Mouse (Mus musculus): Measurements from ENCODE around the gene Cenps. TPM values are rescaled to one million over a fixed set of nuclear protein-coding genes. Genes with fewer than 3 reads are reported as not detected.

Gene Cenps
- polyA plus RNA-seq, 1 experiment, result 32.5 TPM

DNA sequence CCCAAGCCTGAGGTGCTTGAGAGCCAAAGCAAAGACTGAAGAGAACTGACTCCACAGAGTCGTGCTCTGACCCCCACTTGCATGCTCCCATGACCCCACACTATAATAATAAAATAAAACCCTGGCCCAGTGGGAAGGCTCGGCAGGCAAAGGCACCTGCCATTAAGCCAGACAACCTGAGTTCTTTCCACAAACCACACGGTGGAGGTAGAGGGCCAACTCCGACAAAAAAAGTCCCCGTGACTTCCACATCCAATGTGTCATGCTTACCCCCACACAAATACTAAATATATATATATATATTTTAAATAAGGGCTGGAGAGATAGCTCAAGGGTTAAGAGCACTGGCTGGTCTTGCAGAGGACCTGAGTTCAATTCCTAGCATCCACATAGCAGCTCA lies 26.7 kb upstream of the Cenps start:
- peak overlapping the region; percentile 11 for H3K4me3 ChIP-seq (ENCODE audit: insufficient read depth, poor library complexity, severe bottlenecking)
- H3K36me3 ChIP-seq (ENCODE audit: control insufficient read depth, insufficient read depth), result peaks cover 66% of the 10 kb centered on the region
- peaks cover 58% of the 10 kb centered on the region for H3K79me3 ChIP-seq (ENCODE audit: low read depth)
- TF ChIP-seq MAX (IDR thresholded peaks at IDR 0.05) (no peak), CEBPB (IDR thresholded peaks at IDR 0.05; ENCODE audit: low read depth) (no peak), CTCF (IDR thresholded peaks at IDR 0.05; ENCODE audit: control insufficient read depth, insufficient read depth, insufficient read length) (no peak), MYOG (IDR thresholded peaks at IDR 0.05; ENCODE audit: control insufficient read depth, extremely low read depth, insufficient read length) (no peak)
- no peak overlapping the region for H3ac ChIP-seq (ENCODE audit: control insufficient read depth, insufficient read length, low read depth)
- H3K27me3 ChIP-seq (ENCODE audit: control insufficient read depth, insufficient read depth, insufficient read length), result no peaks in the 10 kb centered on the region
- peaks cover 71% of the 10 kb centered on the region for H3K79me2 ChIP-seq (ENCODE audit: control insufficient read depth, insufficient read depth)

GRCm38 (mm10) chr4:149163196-149163595 lies 25.8 kb upstream of the Cenps start:
- TF ChIP-seq CEBPB (IDR thresholded peaks at IDR 0.05; ENCODE audit: low read depth) (no peak), MYOG (IDR thresholded peaks at IDR 0.05; ENCODE audit: control insufficient read depth, extremely low read depth, insufficient read length) (no peak), USF1 (IDR thresholded peaks at IDR 0.05; ENCODE audit: low read depth) (no peak), MYOD1 (IDR thresholded peaks at IDR 0.05; ENCODE audit: control insufficient read depth, insufficient read length, low read depth) (no peak)
- Histone ChIP-seq H3K79me2 (ENCODE audit: control insufficient read depth, insufficient read depth) (peaks cover 80% of the 10 kb centered on the region), H3K79me3 (ENCODE audit: low read depth) (peaks cover 58% of the 10 kb centered on the region), H3K36me3 (ENCODE audit: control insufficient read depth, insufficient read depth) (peaks cover 75% of the 10 kb centered on the region), H3ac (ENCODE audit: control insufficient read depth, insufficient read length, low read depth) (no peak overlapping the region), H3K4me3 (ENCODE audit: insufficient read depth, poor library complexity, severe bottlenecking) (no peak overlapping the region), H3K27me3 (ENCODE audit: control insufficient read depth, insufficient read depth, insufficient read length) (no peaks in the 10 kb centered on the region)

- no peaks in the 10 kb centered on the region for H3K27me3 ChIP-seq (ENCODE audit: control insufficient read depth, insufficient read depth, insufficient read length)
- no peak overlapping the region for H3K4me3 ChIP-seq (ENCODE audit: insufficient read depth, poor library complexity, severe bottlenecking)
- H3ac ChIP-seq (ENCODE audit: control insufficient read depth, insufficient read length, low read depth), result no peak overlapping the region
- peaks cover 64% of the 10 kb centered on the region for H3K79me2 ChIP-seq (ENCODE audit: control insufficient read depth, insufficient read depth)
- no peak for TF ChIP-seq FOSL1 (IDR thresholded peaks at IDR 0.05; ENCODE audit: insufficient read depth, low read length, poor library complexity, severe bottlenecking)
- TF ChIP-seq CEBPB (IDR thresholded peaks at IDR 0.05; ENCODE audit: low read depth), result peak; percentile 34
- TF ChIP-seq MYOG (IDR thresholded peaks at IDR 0.05; ENCODE audit: control insufficient read depth, extremely low read depth, insufficient read length), result no peak
- no peak for TF ChIP-seq MAX (IDR thresholded peaks at IDR 0.05)
- peaks cover 96% of the 10 kb centered on the region for H3K36me3 ChIP-seq (ENCODE audit: control insufficient read depth, insufficient read depth)
- peaks cover 60% of the 10 kb centered on the region for H3K79me3 ChIP-seq (ENCODE audit: low read depth)
Measured at GRCm38 (mm10) chr4:149161166-149161565, 23.7 kb upstream of the Cenps start.

GRCm38 (mm10) chr4:149159891-149160290 lies 22.5 kb upstream of the Cenps start:
- H3K79me3 ChIP-seq (ENCODE audit: low read depth), result peaks cover 47% of the 10 kb centered on the region
- H3K36me3 ChIP-seq (ENCODE audit: control insufficient read depth, insufficient read depth), result peaks cover 99% of the 10 kb centered on the region
- no peak overlapping the region for H3ac ChIP-seq (ENCODE audit: control insufficient read depth, insufficient read length, low read depth)
- H3K27me3 ChIP-seq (ENCODE audit: control insufficient read depth, insufficient read depth, insufficient read length), result no peaks in the 10 kb centered on the region
- TF ChIP-seq FOSL1 (IDR thresholded peaks at IDR 0.05; ENCODE audit: insufficient read depth, low read length, poor library complexity, severe bottlenecking), result no peak
- no peak for TF ChIP-seq MYOG (IDR thresholded peaks at IDR 0.05; ENCODE audit: control insufficient read depth, extremely low read depth, insufficient read length)
- no peak for TF ChIP-seq MYOD1 (IDR thresholded peaks at IDR 0.05; ENCODE audit: control insufficient read depth, insufficient read length, low read depth)
- TF ChIP-seq MAX (IDR thresholded peaks at IDR 0.05), result no peak
- TF ChIP-seq CEBPB (IDR thresholded peaks at IDR 0.05; ENCODE audit: low read depth), result no peak
- no peak for TF ChIP-seq USF1 (IDR thresholded peaks at IDR 0.05; ENCODE audit: low read depth)
- no peak for TF ChIP-seq CTCF (IDR thresholded peaks at IDR 0.05; ENCODE audit: control insufficient read depth, insufficient read depth, insufficient read length)
- H3K4me3 ChIP-seq (ENCODE audit: insufficient read depth, poor library complexity, severe bottlenecking), result no peak overlapping the region
- peaks cover 51% of the 10 kb centered on the region for H3K79me2 ChIP-seq (ENCODE audit: control insufficient read depth, insufficient read depth)

DNA sequence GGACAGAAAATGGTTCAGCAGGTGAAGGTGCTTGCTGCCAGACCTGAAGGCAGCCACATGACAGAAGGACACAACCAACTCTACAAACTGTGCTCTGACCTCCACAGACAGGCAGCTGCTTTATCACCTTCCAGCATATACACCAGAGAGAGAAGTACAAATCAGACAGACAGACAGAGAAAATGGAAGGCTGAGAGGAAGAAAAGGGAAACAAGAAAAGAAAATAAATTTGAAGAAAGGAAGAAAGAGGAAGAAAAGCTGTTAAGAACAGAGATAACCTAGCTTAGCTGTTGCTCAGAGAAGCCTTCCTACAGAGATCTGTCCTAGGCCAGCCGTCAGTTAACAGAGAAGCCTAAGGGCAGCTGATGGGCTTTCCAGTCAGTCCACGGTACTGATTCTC lies 21.8 kb upstream of the Cenps start:
- Histone ChIP-seq H3K4me3 (ENCODE audit: insufficient read depth, poor library complexity, severe bottlenecking) (no peak overlapping the region), H3K36me3 (ENCODE audit: control insufficient read depth, insufficient read depth) (peaks cover 99% of the 10 kb centered on the region), H3K79me2 (ENCODE audit: control insufficient read depth, insufficient read depth) (peaks cover 44% of the 10 kb centered on the region), H3K79me3 (ENCODE audit: low read depth) (peaks cover 40% of the 10 kb centered on the region), H3K27me3 (ENCODE audit: control insufficient read depth, insufficient read depth, insufficient read length) (no peaks in the 10 kb centered on the region), H3ac (ENCODE audit: control insufficient read depth, insufficient read length, low read depth) (no peak overlapping the region)
- TF ChIP-seq CEBPB (IDR thresholded peaks at IDR 0.05; ENCODE audit: low read depth) (no peak), MAX (IDR thresholded peaks at IDR 0.05) (no peak), FOSL1 (IDR thresholded peaks at IDR 0.05; ENCODE audit: insufficient read depth, low read length, poor library complexity, severe bottlenecking) (no peak), MYOG (IDR thresholded peaks at IDR 0.05; ENCODE audit: control insufficient read depth, extremely low read depth, insufficient read length) (no peak), CTCF (IDR thresholded peaks at IDR 0.05; ENCODE audit: control insufficient read depth, insufficient read depth, insufficient read length) (no peak), USF1 (IDR thresholded peaks at IDR 0.05; ENCODE audit: low read depth) (no peak), MYOD1 (IDR thresholded peaks at IDR 0.05; ENCODE audit: control insufficient read depth, insufficient read length, low read depth) (no peak)

GRCm38 (mm10) chr4:149157415-149157973 lies 20.1 kb upstream of the Cenps start:
- no peaks in the 10 kb centered on the region for H3K27me3 ChIP-seq (ENCODE audit: control insufficient read depth, insufficient read depth, insufficient read length)
- H3K79me3 ChIP-seq (ENCODE audit: low read depth), result peaks cover 23% of the 10 kb centered on the region
- H3ac ChIP-seq (ENCODE audit: control insufficient read depth, insufficient read length, low read depth), result no peak overlapping the region
- no peak for TF ChIP-seq CTCF (IDR thresholded peaks at IDR 0.05; ENCODE audit: control insufficient read depth, insufficient read depth, insufficient read length)
- no peak for TF ChIP-seq MYOD1 (IDR thresholded peaks at IDR 0.05; ENCODE audit: control insufficient read depth, insufficient read length, low read depth)
- no peak for TF ChIP-seq FOSL1 (IDR thresholded peaks at IDR 0.05; ENCODE audit: insufficient read depth, low read length, poor library complexity, severe bottlenecking)
- no peak for TF ChIP-seq USF1 (IDR thresholded peaks at IDR 0.05; ENCODE audit: low read depth)
- TF ChIP-seq MYOG (IDR thresholded peaks at IDR 0.05; ENCODE audit: control insufficient read depth, extremely low read depth, insufficient read length), result no peak
- TF ChIP-seq CEBPB (IDR thresholded peaks at IDR 0.05; ENCODE audit: low read depth), result no peak
- no peak for TF ChIP-seq MAX (IDR thresholded peaks at IDR 0.05)
- H3K36me3 ChIP-seq (ENCODE audit: control insufficient read depth, insufficient read depth), result peaks cover 99% of the 10 kb centered on the region
- no peak overlapping the region for H3K4me3 ChIP-seq (ENCODE audit: insufficient read depth, poor library complexity, severe bottlenecking)
- peaks cover 27% of the 10 kb centered on the region for H3K79me2 ChIP-seq (ENCODE audit: control insufficient read depth, insufficient read depth)

Measured in C2C12 (cell line).